Mouse (Mus musculus) small intestine, adult 2 months (tissue): ENCODE results near the gene Upk1a.

Source experiments
- CTCF ChIP-seq: fragments of 200-500 bp; IDR thresholded peaks from 2 replicates; pipeline ENCODE4 v1.5.1; 2012; ENCODE audit warnings: low read depth, mild to moderate bottlenecking, control low read depth, inconsistent platforms, low read length, moderate library complexity, mixed read lengths; ENCODE audit not compliant: insufficient replicate concordance, insufficient read length; ENCODE audit errors: extremely low read depth
- POLR2A ChIP-seq: fragments of 200-500 bp; IDR thresholded peaks from 2 replicates; pipeline ENCODE4 v1.6.1; 2012; ENCODE audit warnings: low read depth, mild to moderate bottlenecking, control low read depth, inconsistent platforms, low read length, moderate library complexity

DNA sequence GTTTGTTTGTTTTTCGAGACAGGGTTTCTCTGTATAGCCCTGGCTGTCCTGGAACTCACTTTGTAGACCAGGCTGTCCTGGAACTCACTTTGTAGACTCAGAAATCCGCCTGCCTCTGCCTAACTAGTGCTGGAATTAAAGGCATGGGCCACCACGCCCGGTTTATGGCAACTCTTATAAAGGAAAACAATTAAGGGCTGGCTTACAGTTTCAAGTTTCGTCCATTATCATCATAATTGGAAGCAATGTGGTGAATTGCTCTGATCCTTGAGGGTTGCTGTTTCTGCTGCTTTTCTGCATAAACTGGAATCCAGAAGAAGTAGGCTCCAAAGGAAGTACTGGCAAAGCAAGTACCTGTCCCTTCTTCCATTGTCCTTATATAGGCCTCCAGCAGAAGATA lies 14.0 kb upstream of the Upk1a start:
- TF ChIP-seq CTCF (no peak), POLR2A (no peak)
